Mouse (Mus musculus) spleen, embryonic (tissue): ENCODE results near the gene Hsdl2.

Source experiments
- CTCF ChIA-PET: fragments of 350-600 bp; sonication (Branson Sonifier 250); formaldehyde crosslinking; loops from one replicate; lab custom pipeline; 2022; lab: Charles Lee

Gene Hsdl2

DNA sequence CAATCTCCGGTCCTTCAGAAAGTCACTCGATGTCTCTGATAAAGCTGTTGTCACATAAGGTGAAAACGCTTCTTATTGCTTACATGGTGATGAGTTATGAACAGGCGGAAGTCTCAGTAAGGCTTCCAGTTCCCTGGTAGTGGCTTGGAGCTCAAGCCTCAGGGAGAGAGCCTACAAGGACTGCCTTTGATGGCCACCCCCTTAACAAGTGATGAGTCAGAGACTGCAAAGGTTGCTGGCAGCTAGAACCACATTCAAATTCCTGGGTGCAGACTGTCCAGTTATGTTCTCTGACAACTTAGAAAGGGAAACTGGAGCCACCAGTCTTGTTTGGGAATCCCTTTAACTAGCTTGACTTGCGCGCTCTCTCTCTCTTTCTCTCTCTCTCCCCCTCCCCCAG is 21.2 kb upstream of the Hsdl2 start:
- CTCF ChIA-PET: no interaction called here

DNA sequence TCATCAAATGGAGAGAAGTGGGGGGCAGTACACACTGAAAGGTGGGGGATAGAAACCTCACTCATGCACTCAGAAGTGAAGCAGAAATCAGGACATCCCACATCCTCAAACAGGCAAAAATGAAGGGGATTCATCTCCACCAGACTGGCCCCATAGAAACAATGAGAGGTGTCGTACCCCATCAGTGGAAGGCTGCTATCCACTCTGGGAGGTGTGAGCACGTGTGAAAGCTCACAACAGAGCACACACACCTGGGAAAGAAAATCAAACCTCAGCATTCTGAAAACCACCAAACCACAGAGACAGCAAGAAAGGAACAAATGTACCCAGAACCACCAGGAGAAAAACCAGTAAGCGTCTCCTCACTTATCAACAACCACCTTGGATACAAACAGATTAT is 17.2 kb upstream of the Hsdl2 start:
- CTCF ChIA-PET: no interaction called here

DNA sequence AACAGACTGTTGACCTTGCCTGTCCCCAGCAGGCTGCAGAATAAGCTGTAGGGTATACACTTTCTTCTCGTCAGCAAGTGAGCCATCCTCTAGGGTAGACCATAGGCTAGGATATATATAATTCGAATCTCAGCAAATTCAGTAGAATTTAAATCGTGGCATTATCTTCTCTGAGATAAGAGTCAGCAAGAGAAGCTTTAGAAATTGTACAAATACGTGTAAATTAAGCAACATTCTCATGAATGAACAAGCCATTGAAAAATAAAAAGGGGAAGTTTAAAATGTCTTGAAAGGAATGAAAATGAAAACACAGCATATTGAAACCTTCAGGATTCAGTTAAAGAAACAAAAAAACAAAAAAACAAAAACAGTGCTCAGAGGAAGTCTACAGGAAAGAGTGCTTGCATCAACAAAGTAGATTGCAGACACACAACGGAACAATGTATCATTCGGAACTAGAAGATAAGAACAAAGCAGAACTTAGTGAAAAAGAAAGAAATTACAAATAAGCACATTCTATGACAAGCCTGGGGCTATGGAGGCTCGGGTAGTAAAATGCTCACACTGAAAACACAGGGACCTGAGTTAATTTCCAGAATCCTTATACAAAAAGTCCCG is 15.7 kb upstream of the Hsdl2 start:
- CTCF ChIA-PET: no interaction called here

DNA sequence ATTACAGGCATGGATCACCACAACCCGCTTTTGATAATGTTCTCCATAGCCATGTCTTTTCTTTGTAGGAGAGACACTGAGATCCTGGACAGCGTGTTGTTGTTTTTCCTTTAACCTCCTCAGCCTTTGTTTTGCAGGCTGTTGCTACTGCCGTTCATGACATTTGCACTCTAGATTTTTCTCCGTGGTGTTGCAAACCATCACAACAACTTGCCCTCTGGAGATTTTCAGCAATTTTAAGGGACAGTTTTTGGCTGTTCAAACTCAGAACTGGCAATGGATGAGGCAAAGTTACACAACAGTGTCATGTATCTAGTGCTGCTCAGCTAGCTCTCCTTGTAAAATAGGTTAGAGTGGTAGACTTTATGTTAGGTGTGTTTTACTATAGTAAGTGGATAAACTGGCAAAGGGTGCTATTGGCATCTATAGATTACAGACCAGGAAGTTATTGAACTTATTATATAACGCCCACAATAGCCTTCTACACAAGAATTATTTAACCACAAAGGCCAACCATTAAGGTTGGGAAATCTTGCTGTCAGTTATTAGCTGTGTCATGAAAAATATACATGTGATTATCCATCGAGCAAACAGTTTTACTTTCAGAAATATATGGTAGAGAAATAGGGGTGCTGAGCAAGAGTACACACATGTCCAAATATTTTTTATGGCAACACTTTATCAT is 13.6 kb upstream of the Hsdl2 start:
- CTCF ChIA-PET: interaction anchor here (0.6 to 0.7 kb wide), 2 partner anchors 206 to 710 kb away, joined by 3 to 5 read pairs; no protein-coding TSS in a partner anchor

DNA sequence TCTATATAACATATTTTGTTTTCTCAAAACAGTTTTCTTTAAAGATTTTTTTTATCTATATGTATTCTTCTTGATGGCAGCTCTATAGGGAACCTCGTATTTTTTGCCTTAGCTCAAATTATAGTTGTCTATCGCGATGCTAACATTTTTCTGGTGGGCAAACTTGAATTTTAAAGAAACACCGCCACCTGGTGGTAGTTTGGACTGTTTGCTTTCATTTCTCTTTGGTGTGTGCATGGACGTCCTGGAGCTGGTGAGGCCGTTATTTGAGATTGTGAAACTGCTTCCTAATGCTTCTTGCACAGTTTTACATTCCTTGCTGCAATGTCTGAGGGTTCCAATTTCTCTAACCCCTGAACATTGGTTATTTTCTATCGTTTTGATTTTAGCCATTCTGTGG is 11.8 kb upstream of the Hsdl2 start:
- CTCF ChIA-PET: interaction anchor here (0.6 kb wide), 4 partner anchors 8 to 211 kb away, joined by 3 to 18 read pairs (median 4); no protein-coding TSS in a partner anchor

DNA sequence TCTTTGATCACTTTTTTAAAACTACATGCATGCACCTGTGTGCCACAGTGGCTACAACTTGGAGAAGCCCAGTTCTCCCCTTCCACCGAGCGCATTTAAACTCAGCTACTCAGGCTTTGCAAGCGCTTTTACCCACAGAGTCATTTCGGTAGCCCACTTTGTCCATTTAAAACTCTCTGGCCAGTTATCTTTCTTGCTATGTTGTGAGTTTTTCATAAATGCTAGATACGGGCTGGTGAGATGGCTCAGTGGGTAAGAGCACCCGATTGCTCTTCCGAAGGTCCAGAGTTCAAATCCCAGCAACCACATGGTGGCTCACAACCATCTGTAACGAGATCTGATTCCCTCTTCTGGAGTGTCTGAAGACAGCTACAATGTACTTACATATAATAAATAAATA is 10.8 kb upstream of the Hsdl2 start:
- CTCF ChIA-PET: interaction anchor here (0.7 kb wide), 2 partner anchors 41 to 287 kb away, joined by 6 read pairs; no protein-coding TSS in a partner anchor

DNA sequence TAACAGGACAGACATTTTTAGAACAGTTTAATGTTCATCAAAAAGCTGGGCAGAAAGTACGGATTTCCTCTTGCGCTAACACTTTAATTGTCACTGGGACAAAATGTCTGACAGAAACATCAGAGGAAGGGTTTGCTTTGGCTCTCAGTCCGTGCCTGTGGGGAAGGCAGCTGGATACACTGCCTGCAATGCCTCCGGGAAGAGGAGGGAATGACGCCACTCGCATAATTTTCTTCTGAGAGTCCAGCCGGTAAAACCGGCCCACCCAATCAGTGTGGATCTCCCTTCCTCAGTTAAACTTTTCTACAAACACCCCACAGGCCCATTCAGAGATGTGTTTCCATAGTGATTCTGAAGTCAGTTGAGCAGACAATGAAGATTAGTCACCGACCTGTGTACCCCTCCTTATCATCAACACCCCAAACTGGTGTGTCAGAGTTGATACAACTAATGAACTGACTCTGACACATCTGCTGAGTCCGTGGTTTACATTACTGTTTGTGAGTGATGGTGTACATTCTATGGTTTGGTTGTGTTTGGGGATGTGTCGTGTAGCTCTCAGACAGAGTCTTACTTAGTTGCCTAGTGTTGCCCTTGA is 8.7 kb upstream of the Hsdl2 start:
- CTCF ChIA-PET: no interaction called here

DNA sequence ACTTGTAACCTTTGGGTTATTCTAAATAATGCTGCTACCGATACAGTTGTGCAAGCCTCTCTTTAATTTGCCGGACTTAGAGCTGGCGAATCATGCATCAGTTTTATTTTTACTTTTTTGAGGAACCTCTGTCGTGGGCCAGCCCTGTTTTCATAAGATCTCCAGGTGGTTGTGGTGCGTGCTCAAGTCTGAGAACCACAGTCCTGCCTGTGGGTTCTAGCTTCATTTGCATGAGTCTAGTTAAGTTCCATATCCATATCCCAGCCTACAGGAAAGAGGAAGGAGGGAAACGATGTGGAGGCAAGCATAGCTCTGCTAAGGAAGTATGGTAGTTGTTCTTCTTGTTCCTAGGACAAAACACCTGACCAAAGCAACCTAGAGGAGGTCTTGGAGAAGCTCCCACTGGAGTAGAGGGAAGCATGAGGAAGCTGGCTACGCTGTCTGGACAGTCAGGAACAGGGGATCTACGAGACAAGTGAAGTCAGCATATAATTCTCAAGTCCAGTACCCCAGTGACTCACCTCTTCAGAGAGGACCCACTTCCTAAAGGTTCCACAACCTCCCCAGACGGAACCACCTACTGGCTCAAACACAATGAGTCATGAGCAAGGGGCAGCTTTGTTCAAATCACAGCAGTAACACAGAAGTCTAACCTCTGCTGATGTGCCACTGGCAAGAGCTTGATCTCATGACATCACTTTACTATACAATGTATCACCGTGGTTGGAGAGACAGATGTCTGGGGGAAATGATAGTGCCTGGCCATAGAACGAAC is 6.0 kb upstream of the Hsdl2 start:
- CTCF ChIA-PET: no interaction called here

DNA sequence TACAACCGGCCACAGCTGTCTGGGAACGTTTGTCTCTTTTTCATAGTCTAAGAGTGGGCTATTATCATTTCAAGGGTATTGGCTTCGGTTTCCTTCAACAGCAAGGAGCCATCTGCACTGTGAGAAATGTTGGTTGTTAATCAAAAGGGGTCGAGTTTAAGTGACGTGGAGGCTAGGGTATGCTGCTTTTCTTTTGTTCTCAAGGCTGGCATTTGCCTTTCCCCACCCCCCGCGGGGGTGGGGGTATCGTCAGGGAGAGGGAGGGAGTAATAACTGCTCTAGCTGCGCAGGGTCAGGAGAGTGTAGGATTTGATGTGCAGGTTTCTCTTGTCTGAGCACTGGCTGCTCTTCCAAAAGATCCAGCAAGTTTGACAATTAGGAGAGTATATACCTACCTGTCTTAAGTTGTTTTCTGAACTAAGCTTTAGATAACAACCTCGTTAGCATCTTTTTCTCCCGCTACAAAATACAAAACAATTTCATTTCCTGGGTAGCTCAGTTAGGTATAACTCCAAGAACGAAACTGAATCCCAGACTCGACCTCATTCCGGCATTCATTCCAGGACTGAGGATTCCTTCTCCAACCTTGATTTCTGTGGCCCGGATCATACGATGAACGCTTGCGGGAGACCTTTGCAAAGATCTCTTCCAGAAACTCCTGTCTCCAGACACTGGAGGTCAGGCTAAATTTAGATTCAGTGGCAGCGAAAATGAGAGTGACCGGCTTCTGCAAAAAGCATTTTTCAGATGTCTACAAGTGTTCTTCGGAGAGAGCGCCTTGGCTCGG is 675 bp upstream of the Hsdl2 start:
- CTCF ChIA-PET: no interaction called here

DNA sequence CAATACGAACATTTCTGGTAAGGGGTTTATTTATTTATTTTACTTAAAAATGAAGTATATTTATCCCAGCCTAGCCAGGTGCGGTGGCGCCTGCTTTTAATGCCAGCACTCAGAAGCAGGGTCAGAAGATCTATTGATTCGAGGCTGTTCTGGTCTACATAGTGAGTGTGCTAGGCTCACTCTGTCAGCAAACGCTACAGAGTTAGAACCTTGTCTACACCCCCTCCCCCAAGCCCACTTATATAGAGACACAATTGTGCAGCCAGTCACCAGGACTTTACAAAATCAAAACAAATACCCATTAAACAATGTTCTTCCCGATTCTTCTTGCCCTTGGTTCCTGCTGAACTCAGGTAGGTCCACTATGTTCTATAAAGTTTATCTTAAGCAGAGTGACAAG is 823 bp downstream of the Hsdl2 start:
- CTCF ChIA-PET: no interaction called here

DNA sequence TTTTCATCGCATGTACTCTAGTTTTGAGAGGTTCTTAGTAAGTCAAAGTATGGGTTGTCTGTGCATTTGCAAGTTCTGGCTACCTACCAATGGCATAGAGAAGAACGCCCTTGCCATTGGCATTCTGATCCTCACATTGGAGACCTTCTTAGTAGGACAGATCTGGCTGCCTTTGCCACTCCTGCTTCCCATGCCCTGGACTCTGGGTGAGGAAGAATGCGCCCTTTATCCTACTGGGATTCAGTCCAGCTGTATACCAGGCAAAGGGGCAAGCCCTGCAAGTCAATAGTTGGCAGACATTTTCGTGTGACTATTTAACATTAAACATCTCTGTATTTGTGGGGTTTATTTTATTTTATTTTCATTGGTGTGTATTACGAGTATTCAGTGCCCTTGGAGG is 3.7 kb downstream of the Hsdl2 start:
- CTCF ChIA-PET: no interaction called here

DNA sequence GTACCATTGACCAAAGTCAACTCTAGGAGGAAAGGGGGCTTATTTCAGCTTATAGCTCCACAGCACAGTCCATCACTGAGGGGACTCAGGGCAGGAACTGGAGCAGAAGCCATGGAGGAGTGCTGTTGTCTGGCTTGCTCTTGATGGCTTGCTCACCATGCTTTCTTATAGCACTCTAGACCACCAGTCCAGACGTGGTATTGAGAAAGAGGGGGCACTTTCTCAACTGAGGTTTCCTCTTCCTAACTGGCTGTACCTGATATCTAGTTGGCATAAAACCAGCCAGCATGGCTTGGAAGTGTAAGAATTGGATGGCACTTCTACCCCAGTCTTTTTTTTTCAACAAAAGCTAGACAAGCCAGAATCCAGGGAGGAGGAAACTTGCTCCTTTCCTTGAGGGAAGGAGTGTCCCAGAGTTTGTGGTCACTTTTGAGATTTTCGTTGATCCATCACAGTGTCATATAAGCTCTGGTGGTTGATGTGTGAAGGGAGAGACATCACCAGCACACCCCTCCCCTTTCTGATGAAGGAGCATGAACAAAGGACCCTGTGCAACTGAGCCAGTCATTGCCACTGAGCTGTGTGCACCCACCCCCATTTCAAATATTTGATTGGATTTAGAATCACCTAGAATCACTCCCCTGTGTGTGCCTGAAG is 6.0 kb downstream of the Hsdl2 start:
- CTCF ChIA-PET: no interaction called here

DNA sequence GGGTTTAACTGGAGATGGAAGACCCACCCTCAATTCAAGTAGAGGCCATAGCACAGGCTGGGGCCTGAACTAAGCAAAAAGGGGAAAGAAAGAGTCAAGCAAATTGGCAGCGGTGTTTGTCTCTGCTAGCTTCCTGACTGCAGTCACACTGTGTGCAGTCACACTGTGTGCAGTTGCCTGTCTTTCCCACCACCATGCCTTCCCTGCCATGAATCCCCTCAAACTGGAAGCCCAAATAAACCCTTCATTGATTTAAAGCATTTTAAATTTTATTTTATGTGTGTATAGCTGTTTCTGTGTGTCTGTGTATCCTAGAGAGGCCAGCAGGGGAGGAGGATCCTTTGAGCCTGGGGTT is 6.5 kb downstream of the Hsdl2 start:
- CTCF ChIA-PET: no interaction called here

DNA sequence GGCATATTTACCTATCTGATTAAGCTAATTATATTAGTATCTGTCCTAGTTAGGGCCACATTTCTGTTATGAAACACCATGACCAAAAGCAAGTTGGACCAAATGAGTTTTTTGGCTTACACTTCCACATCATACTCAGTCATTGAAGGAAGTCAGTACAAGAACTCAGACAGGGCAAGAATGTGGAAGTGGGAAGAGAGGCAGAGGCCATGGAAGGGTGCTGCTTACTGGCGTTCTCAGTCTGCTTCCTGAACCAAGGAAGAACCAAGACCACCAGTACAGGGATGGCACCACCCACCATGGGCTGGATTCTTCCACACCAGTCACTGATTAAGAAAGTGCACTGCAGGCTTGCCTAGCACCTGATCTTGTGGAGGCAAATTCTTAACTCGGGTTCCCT is 13.3 kb downstream of the Hsdl2 start:
- CTCF ChIA-PET: interaction anchor here (0.7 kb wide), 1 partner anchor 213 kb away, joined by 5 read pairs; no protein-coding TSS in a partner anchor

DNA sequence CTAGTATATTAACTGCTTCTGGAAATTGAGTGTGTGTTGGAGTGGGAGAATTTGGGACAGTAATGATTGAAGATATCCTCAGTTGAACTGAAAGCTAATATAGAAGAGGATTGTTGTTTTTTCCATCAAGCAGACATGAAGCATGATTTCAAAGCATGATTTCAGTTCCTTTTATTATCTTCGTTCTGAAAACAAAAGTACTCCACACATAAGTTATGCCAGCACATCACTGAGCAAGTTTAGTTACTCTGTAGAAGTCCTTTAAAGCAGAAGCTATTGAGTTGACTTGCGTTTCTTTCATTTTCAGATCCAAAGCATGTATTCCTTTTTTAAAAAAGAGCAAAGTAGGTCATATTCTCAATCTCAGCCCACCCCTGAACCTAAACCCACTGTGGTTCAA is 15.2 kb downstream of the Hsdl2 start:
- CTCF ChIA-PET: interaction anchor here (0.6 kb wide), 2 partner anchors 98 to 385 kb away, joined by 3 read pairs; no protein-coding TSS in a partner anchor

DNA sequence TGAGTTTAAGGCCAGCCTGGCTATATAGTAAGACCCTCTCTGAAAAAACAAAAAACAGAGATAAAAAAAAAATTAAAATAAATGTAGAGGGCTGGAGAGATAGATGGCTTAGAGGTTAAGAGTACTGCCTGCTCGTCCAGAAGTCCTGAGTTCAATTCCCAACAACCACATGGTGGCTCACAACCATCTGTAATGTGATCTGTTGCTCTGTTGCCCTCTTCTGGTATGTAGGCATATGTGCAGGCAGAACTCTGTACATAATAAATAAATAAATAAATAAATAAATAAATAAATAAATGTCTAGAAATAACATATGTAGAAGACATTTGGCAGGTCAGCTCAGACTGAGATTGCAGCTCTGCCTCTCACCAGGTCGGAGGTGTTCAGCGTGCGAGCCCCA is 21.3 kb downstream of the Hsdl2 start:
- CTCF ChIA-PET: no interaction called here

DNA sequence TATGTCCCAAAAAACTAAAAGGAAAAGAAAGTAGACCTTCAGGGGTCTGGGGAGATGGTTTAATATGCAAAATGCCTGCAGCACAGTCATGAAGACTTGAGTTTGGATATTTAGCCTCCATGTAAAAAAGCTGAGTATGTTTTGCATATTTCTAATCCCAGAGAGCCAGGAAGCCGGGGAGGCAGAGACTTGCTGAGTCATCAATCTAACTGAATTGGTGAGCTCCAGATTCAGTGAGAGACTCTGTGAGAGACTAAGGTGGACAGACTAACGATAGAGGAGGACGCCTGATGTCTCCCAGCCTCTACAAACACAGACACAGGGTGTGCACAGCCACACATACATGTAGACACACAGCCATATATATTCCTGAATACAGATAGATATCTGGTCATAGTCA is 23.5 kb downstream of the Hsdl2 start:
- CTCF ChIA-PET: no interaction called here

DNA sequence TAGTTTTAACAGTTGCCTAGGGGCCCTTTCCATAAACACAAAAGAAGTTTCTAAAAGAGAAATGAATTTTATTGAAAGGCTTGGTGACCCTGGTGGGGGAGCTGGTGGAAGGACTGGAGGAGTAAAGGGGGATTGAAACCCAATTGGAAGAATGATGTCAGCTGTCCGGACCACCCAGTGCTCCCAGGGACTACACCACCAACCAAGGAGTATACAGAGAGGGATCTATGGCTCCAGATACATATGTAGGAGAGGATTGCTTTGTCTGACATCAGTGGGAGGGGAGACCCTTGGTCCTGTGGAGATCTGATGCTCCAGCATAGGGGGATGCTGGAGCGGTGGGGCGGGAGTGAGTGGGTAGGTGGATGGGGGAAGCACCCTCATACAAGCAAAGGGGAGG is 24.1 kb downstream of the Hsdl2 start:
- CTCF ChIA-PET: no interaction called here

DNA sequence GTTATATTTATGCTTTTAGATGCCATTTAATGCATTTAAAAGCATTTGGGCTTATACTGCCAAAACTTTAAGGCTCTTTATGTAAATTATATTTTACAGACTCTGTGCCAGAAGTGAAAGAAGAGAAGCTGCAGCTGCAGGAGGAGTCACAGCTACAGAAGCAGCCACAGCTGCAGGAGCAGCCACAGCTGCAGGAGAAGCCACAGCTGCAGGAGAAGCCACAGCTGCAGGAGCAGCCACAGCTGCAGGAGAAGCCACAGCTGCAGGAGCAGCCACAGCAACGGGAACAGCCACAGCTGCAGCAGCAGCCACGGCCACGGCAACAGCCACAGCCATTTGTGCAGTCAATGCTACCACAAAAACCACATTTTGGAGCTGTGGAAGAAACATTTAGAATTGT is 29.0 kb downstream of the Hsdl2 start:
- CTCF ChIA-PET: interaction anchor here (0.6 kb wide), 1 partner anchor 14 kb away, joined by 5 read pairs; no protein-coding TSS in a partner anchor

DNA sequence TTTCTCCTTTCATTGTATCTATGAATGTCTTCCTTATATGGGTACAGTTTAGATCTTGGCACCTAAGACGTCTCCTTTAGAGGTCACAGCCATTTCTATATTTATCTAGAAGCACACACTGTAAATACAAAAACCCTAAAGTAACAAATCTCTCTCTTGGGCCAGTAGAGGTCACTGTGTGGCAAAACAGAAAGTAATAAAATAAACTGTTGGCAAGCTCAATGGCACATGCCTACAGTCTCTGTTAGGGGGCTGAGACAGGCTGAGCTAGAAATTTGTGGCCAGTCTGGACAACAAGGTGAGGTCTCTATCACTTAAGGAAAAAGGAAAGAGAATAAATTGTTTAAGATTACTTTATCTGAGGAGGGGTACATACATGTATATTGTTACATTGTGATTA is 33.6 kb downstream of the Hsdl2 start:
- CTCF ChIA-PET: interaction anchor here (0.6 kb wide), 1 partner anchor 305 kb away, joined by 3 read pairs; no protein-coding TSS in a partner anchor
